15 mouse cellular contexts compared by ENCODE assay signal in the genomic region with DNA sequence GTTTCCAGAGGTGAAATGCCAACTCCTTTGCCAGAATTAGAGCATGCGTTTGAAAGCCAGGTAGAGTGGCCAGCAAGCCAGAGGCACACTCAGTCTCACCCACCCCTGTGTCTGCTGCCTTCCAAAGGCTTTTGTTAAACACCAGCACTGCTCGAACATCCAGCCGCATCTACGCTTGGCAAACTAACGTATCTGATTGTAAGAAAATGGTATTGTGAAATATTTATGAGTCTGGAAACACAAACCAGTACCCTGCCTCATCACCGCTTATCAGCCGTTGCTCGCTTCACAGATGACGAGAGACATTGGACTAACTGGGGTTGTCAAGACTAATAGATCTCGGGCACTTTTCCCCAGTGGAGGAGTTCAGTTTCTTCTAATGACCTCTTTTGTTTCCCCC.
DNase-seq lines count a peak whose midpoint lies in the region; ATAC-seq and TF ChIP-seq lines count a peak whose summit lies in the region.
"Had no signal": no experiment of that assay in that cellular context is flagged by ENCODE, and none has a peak within 500 bp of the region (broad histone marks: within the 10 kb centered on the region; RNA-seq: fewer than 3 reads in every experiment).

No protein-coding gene starts in this region.

- H3K4me3 ChIP-seq in layer of hippocampus, adult 2 months = no peak overlapping the region; the same call in 1 of the 2 replicates
- no peak overlapping the region for H3K4me3 ChIP-seq in hindbrain, embryonic 15.5 days
- no peak overlapping the region for H3K4me3 ChIP-seq in neural tube, embryonic 12.5 days
- H3K4me3 ChIP-seq: megakaryocyte, embryonic 14.5 days had no signal

- TF ChIP-seq CTCF in layer of hippocampus, adult 2 months (conservative IDR thresholded peaks at IDR 0.05) = no peak

- peak; percentile 8 for DNase-seq in embryo, embryonic 10.5 days (ENCODE audit: low spot score)
- no peak for DNase-seq in embryo, embryonic 10 days (ENCODE audit: low spot score)
- no peak for DNase-seq in layer of hippocampus, adult 2 months (ENCODE audit: low spot score in 2 of 2)
- no peak for DNase-seq in layer of hippocampus, postnatal 25 days (ENCODE audit: extremely low spot score in 1 of 2, low spot score in 1 of 2)
- no peak for DNase-seq in spleen, postnatal 10 days (ENCODE audit: low spot score in 2 of 2)
- no peak for DNase-seq in kidney, adult 18-20 months
- DNase-seq: kidney, adult 11 months; kidney, postnatal 25 days; layer of hippocampus, adult 9-11 months; lung, postnatal 10 days; right cerebral cortex, adult 18-20 months; thymus, adult 18-20 months had no signal

- peaks cover 11% of the 10 kb centered on the region for H3K4me1 ChIP-seq in hindbrain, embryonic 15.5 days (replicated peaks)
- peaks cover 8% of the 10 kb centered on the region for H3K4me1 ChIP-seq in neural tube, embryonic 12.5 days
- H3K4me1 ChIP-seq: megakaryocyte, embryonic 14.5 days had no signal

- ATAC-seq in hindbrain, embryonic 15.5 days (ENCODE audit: low FRiP score, low read depth) = 0 out of 2 replicates have a peak, but pooled peaks have one; percentile 59
- no peak for ATAC-seq in neural tube, embryonic 12.5 days (ENCODE audit: low FRiP score, low read depth)

- H3K36me3 ChIP-seq in hindbrain, embryonic 15.5 days = no peaks in the 10 kb centered on the region
- H3K36me3 ChIP-seq in neural tube, embryonic 12.5 days = no peaks in the 10 kb centered on the region

- peak overlapping the region; percentile 86 for H3K27ac ChIP-seq in layer of hippocampus, adult 2 months
- H3K27ac ChIP-seq in hindbrain, embryonic 15.5 days (replicated peaks) = 0 out of 2 replicates have a peak overlapping the region, but pooled peaks have one; percentile 20
- no peak overlapping the region for H3K27ac ChIP-seq in neural tube, embryonic 12.5 days

- WGBS in hindbrain, embryonic 15.5 days = 38% methylated on average over 10 of the region's 10 CpGs
- 48% methylated on average over 10 of the region's 10 CpGs for WGBS in neural tube, embryonic 12.5 days

- H3K4me2 ChIP-seq in hindbrain, embryonic 15.5 days = peak overlapping the region; percentile 36
- peak overlapping the region; percentile 21; the same call in 1 of the 2 replicates for H3K4me2 ChIP-seq in neural tube, embryonic 12.5 days (replicated peaks)

- H3K9ac ChIP-seq in hindbrain, embryonic 15.5 days = no peak overlapping the region
- no peak overlapping the region for H3K9ac ChIP-seq in neural tube, embryonic 12.5 days

- no peaks in the 10 kb centered on the region for H3K9me3 ChIP-seq in hindbrain, embryonic 15.5 days
- H3K9me3 ChIP-seq in neural tube, embryonic 12.5 days = no peaks in the 10 kb centered on the region

- H3K27me3 ChIP-seq in hindbrain, embryonic 15.5 days = no peaks in the 10 kb centered on the region
- H3K27me3 ChIP-seq in neural tube, embryonic 12.5 days (replicated peaks) = no peaks in the 10 kb centered on the region
- H3K27me3 ChIP-seq: megakaryocyte, embryonic 14.5 days had no signal
